Mouse (Mus musculus): Measurements from ENCODE around the gene Rab4a.

DNA sequence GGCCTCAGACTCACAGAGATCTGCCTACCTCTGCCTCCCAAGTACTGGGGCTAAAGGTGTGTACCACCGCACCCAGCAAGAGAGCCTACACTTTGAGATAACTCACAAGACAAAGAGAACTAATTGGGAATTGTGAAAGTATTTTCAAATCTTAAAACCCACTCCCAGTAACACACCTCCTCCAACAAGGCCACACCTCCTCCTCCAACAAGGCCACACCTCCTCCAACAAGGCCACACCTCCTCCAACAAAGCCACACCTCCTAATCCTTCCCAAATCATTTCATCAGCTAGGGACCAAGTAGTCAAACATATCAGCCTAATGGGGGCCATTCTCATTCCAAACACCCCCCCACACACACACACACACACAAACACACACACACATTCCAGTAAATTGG lies 31.3 kb upstream of the Rab4a start:
- no peak for TF ChIP-seq CTCF (IDR thresholded peaks at IDR 0.05; ENCODE audit: low read depth, low read length)
- TF ChIP-seq POLR2AphosphoS5 (IDR thresholded peaks at IDR 0.05; ENCODE audit: insufficient replicate concordance, low read depth, low read length) = no peak
- TF ChIP-seq GATA1 (IDR thresholded peaks at IDR 0.05; ENCODE audit: borderline replicate concordance, low read length) = no peak
- no peak for TF ChIP-seq TAL1 (conservative IDR thresholded peaks at IDR 0.05; ENCODE audit: low read depth, low read length)
- no peak for TF ChIP-seq GATA2 (IDR thresholded peaks at IDR 0.05; ENCODE audit: borderline replicate concordance, low read depth, low read length)

Measured in G1E (cell line).